Mouse (Mus musculus) CD8-positive naive resting alpha-beta T cell, adult 2 months (primary cell): Measurements from ENCODE around the gene Elmo3.

Experiments
- DNase-seq, 2 experiments: peaks; one replicate each; pipeline ENCODE4 v3.0.0; 2022; ENCODE audit warnings: low read depth in 2 of 2, low spot score in 2 of 2

The Elmo3 gene

DNA sequence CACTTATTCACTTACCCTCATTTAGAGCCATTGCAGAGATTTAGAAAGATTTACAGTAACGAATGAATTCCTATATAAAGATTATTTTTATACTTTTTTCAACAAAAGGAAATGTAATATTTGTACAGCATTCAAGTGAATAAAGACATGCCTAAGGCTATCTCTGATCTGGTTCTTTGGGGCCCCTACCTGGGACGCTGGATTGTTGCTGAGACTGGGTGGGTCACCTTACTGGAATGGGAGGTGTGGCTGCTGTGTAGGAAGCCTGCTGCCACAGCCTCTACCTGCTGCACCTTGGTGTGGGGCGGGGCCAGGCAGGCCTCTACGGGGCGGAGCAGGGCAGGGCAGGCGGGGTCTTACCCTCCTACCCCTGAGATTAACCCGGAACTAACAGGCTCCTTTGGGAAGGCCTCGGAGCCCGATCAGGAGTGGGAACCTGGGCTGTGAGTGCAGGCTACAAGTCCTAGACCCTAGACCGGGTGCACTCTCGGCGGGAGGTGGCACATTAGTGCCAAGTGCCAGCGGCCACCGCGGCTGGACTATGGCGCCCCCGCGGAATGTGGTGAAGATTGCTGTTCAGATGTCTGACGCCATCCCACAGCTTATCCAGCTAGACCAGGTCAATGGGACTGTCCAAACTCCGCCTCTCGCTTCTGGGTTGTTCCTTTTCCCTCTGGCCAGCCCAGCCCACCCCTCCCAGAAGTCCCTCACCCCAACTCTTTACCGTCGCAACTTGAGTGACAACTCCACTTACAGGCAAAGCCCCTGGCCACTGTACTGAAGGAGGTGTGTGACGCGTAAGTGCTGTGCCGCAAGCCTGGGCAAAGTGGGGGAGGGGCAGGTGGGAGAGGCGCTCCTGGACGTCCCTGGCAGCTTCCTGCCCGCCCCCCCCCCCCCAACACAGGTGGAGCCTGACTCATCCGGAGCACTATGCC lies at the start of gene Elmo3:
Gene Elmo3 (plus strand): TSS at position 391 of the 935 bp plus-strand sequence.
- no peak for DNase-seq

DNA sequence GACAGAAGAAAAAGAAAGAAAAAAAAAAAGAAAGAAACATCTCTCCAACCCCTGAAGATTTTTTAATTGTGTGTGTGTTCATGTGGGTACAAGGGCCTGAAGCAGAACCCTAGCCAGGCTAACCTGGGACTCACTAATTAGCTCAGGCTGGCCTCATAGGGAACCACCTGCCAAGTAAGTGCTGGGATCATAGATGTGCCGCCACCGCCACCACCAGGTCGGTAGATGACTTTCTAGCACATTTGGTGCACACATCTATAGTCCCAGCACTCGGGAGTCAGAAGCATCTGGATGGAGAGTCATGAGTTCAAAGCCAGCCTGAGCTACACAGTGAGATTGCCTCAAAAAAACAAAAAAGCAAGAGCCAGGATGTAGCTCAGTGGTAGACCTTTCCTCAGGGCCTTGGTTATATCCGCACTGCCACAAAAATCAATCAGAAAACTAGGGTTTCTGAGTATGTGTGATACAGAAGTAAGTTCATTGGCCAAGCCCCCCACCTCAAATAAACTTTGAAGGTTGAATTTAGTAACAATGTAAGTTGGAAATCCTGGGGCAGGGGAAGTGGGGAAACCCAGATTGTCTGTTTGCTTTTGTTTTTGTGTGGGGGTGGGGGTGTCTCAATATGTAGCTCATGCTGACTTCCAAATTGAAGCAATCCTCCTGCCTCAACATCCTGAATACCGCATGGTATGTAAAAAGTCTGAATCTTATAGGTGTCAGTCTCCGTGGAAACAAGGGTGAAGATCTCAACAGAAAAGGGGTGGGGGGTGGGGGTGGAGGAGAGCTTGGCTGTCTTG lies 47.9 kb upstream of the Elmo3 start:
- no peak for DNase-seq

DNA sequence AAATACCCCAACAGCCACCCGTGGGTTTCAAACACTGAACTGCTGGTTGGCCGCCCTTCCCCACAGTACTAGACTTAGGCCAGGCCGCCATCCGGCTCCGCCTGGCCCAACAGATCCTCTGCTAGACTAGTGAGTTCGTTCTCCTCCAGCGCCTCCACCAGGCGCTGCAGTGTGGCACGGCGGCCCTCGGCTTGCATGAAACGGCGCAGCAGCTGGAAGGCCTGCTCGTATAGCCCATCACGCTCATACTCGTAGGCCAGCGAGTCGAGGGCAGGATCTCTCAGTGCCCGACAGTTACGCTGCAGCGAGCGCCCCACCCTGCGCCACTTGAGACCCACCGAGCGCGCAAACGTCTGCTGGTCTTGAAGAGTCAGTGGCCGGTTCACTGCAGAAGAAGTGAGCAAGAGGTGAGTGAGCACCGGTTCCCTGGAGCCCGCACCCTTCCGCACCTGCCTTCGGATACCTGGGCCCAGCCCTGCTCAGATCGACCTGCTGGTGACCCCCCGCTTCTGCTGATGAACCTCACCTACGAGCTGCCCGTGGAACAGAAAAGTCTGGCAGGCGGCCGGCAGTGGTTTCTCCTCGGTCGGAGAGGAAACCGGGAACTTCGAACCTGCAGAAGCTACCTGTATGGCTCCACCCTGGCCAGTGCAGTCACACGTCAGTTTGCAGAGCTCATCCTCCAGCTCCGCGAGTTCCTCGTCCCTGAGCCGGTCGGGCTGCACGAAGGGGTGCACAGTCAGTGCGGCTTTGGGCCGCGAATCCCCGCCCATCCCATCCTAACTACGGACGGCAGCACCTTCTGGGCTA lies 46.3 kb upstream of the Elmo3 start:
- no peak for DNase-seq

DNA sequence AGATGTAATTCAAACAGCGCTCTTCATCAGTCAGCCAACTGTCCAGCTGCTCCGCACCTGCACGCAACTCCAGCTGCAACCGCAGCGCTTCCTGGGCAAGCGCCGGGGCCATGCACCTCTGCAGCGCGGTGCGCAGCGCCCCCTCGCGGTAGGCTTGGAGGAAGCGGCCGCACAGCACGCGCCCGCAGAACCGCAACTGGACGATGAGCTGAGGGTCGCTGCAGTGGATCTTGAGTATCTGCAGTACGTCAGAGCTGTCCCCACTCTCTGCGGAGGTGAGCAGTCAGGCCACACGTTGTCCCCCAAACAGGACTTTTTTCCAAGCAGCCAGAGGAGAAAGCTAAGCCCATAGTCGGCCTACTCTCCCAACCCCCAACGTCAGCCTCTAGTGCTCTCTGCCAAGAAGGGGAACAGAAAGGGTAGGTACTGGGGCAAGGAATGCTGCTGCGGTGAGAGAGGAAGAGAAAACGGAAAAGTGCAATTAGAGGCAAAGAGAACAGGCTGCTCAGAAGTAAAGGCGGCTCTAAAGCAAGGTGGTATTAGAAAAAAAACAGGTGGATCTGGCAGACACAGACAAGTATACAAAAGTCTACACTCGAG lies 45.6 kb upstream of the Elmo3 start:
- peak; percentile 55 to 62 for DNase-seq

DNA sequence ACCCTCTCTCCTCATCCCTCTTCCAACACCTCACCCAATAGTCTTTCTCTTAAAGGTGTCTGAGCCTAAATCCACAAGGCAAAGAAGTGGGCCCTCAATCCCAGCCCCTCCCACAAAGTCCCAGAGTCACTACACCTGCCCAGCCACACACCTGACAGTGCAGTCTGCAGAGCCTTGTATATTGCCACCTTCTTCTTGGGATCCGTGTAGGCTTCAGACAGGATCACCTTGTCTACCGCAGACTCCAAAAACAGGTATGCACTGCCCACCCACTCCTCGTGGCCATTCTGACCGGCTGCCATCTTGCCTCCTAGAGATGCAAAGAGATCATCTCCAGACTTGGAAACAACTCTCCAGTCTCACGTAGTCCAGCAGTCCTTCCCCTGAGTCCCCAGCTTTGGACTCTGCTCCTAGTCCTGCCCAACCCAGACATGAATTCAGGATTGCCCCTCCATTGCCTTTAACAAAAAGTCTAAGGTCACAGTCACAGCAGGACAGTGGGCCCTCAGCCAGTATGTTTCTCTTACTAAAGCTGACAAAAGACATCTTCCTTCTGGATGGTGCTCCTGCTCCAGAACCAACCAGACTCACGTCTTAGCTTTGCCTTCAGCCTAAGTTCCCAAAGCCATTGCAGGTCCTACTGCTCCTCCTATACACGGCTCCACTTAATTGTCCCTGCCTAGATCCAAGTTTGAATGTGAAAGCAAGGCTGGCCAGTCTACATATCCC lies 44.9 kb upstream of the Elmo3 start:
- no peak for DNase-seq

DNA sequence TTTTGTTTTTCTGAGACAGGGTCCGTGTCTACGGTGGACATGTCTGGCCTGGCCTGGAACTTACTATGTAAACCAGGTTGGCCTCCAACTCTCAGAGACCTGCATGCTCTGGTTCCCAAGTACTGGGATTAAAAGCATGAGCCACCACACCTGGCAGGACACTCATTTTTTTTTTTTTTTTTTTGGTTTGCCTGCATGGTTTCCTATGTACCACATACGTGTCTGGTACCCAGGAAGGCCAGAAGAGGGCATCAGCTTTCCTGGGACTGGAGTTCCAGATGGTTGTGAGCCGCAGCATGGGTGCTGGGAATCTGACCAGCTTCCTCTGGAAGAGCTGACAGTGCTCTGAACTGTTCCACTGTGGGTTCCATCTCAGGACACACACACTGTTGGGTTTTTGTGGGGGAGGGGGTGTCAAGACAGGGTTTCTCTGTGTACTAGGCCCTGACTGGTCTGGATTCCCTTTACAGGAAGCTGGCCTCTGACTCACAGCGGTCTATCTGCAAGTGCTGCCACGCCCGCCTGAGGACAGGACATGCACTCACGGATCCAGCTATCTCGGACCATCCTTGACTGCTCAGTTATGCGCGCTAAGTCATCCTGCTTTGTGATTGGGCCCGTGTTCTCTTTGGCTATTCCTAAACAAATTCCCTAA lies 43.9 kb upstream of the Elmo3 start:
- no peak for DNase-seq

DNA sequence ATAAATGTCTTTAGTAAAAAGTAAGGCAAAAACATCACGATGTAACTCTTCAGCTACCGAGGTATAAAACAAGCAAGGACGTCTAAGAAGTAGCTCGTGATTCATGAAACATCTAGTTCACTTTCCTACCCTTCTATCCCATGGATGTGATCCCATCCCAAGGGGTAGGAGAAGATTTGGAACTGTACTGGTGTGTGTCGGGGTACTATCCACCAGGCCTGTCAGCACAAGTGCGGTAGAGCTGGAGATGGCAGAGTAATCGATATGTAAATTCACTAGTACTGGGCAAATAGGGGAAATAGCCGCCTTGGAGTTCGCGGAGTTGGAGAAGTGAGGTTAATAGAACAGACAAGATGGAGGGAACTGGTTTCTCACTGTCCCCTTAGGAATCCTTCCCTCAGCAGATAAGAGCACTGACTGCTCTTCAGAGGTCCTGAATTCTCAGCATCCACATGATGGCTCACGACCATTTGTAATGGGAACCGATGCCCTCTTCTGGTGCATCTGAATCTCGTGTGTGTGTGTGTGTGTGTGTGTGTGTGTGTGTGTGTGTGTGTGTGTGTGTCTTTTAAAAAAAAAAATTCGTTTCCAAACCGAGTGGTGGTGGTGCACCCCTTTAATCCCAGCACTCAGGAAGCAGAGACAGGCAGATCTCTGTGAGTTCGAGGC lies 42.0 kb upstream of the Elmo3 start:
- DNase-seq, result no peak

DNA sequence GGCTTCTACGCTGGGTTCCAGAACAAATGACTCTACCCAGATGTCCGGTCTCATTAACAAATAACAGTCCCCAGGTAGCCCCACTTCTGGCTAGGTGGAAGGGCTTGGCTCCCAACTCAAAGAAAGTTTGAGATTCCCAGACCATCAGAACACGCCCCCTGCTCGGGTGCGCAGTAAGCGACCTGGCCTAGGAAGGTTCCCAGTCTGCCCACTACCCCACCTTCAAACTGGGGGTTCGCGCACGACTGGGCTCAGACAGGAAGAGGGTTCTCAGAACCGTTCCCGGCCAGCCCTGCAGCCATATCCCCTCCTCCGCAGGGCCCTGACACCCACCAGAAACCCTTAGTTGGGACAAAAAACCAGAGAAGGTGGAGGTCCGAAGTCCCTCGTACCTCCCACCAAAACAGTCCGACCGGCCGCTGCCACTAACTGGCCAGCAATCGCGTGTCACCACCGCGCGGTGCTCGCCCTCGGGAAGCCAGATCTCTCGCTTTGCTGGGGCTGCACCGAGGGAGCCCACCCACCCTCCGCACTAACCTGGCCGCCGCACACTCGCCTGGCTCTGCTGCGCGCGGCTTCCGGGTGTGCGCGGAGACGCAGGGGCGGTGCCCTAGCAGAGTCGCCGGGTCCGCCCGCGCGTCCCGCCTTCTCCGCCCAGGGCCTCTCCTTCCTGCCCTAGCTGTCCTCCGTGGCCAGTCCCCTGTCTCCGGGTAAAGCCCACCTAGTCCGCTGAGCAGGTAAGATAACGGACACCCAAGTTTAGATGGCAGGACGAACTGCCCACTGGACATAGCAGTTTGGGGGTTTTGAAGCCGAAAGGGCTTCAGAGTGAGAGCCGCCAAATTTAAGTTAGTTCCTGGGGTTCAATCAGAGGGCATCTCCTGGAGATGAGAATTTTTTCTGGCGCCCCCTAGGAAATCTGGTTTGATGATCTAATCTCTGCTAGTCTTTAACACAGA lies 41.1 kb upstream of the Elmo3 start, which contains the start of the genes Tradd and Fbxl8:
Gene Tradd (minus strand): TSS at position 586 of the 959 bp plus-strand sequence.
Gene Fbxl8 (plus strand): TSS at position 625 of the 959 bp plus-strand sequence.
- DNase-seq, result peak; percentile 49 to 58

DNA sequence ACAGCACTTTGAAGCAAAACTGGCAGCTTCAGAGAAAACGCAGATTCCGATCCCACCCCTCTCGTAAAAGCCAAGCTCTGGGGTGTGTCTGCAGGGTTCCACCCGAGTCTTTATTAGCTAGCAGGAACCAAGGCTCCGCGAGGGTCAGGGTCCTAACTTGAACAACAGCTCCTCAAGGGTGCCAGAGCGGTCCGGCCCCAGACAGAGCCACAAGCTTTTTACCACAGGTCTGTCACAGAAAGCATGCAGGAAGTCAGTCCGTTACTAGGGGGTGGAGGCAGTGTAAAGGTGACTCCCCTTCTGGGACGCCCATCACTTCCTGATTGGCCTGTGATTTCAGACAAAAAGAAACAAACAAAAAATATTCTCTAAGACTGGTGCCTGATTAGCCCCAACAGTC lies 40.3 kb upstream of the Elmo3 start:
- DNase-seq, result peak in 1 of 2 experiments; percentile 47

DNA sequence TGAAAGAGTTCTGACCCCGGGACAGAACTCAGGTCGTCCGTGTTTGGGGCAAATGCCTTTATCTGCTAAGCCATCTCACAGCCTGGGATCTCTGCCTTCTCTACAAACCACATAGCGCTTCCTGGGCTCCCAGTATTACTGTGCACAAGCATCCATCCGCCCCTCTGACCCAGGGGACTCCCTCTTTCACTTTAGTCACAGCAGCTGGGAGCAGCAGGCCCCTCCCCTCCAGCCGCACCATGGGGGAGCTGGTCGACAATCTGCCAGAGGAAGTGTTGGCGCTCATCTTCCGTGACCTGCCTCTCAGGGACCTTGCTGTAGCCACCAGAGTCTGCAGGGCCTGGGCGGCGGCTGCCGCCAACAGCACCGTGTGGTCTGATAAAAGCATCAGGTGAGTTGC lies 38.6 kb upstream of the Elmo3 start:
- no peak for DNase-seq

DNA sequence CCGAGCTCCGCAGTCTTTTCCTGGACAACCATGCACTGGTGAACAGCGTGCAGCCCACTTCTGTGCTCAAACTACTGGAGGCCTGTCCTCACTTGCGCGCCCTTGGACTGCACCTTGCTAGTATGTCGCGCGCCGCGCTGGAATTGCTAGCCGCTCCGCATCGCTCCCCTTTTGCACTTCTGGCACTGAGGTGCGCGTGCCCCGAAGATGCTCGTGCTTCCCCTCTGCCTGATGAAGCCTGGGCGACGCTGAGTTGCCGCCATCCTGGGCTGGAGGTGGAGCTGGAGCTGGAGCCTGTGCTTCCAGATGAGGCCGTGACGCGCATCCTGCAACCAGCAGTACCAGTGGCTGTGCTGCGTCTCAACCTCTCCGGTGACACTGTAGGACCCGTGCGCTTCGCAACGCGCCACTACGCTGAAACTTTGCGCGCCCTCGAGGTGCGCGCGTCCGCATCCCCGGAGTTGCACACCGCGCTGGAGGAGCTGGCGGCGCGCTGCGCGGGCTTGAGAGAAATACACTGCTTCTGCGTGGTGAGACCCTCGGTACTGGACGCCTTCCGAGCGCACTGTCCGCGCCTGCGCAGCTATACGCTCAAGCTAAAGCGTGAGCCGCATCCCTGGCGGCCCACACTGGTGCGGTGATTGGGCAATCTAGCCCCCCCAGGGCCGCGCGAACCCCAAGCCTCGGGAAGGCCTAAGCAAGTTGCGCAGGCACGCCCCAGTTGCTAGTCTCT lies 36.9 kb upstream of the Elmo3 start:
- no peak for DNase-seq

DNA sequence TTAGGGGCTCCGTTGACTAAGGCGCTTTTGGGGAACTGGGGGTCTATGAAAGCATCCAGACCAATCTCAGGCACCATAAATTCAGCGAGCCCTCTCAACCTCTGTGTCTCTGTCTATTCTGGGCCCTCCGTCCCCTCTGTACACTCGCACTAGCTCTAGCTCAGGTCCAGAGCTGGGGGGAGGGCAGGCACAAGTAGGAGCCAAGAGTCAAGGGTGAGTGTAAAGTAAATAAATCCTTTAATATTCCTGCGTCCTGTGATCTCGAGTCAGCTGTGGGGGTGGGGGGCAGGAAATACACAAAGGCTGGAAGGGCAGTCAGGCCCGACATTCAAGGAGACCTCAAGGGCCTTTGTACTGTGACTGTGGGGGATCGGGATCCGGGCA lies 36.3 kb upstream of the Elmo3 start:
- DNase-seq, result no peak

DNA sequence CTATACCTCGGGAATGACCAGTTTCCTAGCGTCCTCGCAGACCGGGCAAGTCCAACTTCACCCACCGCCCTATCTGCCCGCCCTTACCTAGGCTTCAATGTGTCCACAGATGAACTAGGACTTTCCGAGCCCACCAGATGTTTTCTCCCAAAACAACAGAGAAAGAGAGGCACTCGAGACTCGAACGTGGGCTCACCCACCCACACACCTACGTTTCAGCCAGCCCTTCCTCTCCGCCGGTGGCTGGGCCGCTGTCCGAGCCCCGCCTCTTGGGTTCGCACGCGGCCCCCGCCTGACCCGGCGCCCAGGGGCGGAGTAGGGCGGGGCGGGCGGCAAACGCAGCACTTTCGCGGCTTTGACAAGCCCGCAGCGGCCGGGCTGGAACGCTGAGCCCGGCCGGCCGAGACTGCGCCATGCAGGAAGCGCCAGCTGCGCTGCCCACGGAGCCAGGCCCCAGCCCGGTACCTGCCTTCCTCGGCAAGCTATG lies 35.9 kb upstream of the Elmo3 start, which contains the start of gene Hsf4:
Gene Hsf4 (plus strand): TSS at position 341 of the 487 bp plus-strand sequence.
- no peak for DNase-seq

DNA sequence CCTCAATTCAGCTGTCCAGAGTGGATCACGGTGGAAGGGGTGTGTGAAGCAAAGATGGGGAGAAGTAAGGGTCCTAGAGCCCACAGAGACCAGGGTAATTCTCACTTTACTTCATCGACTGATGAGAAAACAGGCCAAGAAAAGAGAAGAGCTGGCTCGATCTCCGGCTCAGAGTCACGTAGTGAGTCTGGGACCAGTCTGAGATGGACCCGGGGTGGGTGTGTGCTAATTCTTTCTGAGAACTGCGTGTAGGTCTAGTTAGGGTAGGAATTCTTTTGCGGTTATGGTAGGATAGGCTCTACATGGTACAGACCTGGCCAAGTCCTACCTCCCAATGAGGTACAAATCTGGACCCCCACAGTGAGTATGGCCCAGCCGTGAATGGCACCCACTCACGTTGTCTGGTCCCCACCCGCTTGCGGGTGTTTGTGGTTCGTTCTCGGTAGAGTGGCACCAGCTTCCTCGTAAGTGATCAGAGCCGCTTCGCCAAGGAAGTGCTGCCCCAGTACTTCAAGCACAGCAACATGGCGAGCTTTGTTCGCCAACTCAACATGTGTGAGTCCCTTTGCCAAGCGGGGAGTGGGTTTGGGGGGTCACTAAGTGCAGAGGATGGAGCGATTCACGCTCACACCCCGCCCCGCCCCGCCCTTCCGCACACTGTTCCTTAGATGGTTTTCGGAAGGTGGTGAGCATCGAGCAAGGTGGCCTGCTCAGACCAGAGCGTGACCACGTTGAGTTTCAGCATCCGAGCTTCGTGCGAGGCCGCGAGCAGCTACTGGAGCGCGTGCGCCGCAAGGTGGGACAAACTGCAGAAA lies 35.1 kb upstream of the Elmo3 start:
- no peak for DNase-seq

DNA sequence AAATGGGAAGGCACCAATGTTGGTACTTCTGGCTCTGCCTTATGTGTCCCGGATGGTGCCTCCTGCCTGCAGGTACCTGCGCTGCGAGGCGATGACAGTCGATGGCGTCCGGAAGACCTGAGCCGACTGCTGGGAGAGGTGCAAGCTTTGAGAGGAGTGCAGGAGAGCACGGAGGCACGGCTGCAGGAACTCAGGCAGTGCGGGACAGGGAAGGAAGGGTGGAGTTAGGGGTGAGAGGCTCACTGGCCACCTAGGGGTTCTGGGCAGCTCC lies 34.5 kb upstream of the Elmo3 start:
- no peak for DNase-seq

DNA sequence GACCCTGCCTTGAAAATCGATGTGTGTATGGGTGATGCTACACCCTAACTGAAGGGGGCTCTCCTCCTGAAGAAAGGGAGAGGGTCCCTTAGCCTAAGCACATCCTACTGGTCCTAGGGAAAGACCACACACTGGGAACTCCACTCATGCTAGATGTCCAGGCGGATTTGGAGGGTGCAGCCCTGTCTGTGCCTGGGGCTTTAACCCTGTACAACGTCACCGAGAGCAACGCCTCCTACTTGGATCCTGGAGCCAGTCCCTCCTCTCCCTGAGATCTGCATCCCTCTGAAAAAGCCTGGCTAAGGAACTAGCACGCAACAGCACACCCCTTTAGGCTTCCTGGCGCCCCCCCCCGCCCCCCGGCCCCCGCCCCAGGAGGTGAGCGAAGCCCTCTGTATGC lies 30.0 kb upstream of the Elmo3 start:
- DNase-seq, result no peak
